Mouse (Mus musculus) liver, embryonic 14.5 days (tissue): ENCODE results near the gene Igfbp3.

Source experiments
- CTCF ChIP-seq: IDR thresholded peaks from 2 replicates; pipeline ENCODE4 v1.5.1; 2016; ENCODE audit warnings: antibody characterized with exemption, low read depth, control low read depth
- EP300 ChIP-seq: IDR thresholded peaks from 2 replicates; pipeline ENCODE4 v1.6.1; 2016; ENCODE audit warnings: antibody characterized with exemption, low read depth

GRCm38 (mm10) chr11:7188469-7188868 is 25.3 kb downstream of the Igfbp3 start, which contains the start of gene Gm11985:
- no peak for TF ChIP-seq CTCF
- no peak for TF ChIP-seq EP300
